Comparison of ENCODE assay signal across 22 mouse cellular contexts in genomic region chr8:13660323-13660722, GRCm38 (mm10). TPM values are rescaled to one million over a fixed set of nuclear protein-coding genes. Genes with fewer than 3 reads are reported as not detected.
DNase-seq lines count a peak whose midpoint lies in the region; ATAC-seq and TF ChIP-seq lines count a peak whose summit lies in the region.
"Had no signal": no experiment of that assay in that cellular context is flagged by ENCODE, and none has a peak within 500 bp of the region (broad histone marks: within the 10 kb centered on the region; RNA-seq: fewer than 3 reads in every experiment).

No protein-coding gene starts in this region.

- peak overlapping the region; percentile 1; the same call in 1 of the 2 replicates for H3K9ac ChIP-seq in stomach, embryonic 16.5 days (ENCODE audit: low read length)
- H3K9ac ChIP-seq: liver, embryonic 14.5 days; neural tube, embryonic 15.5 days had no signal

- 66% methylated on average over 13 of the region's 13 CpGs for WGBS in spleen, adult 2 months
- 70% methylated on average over 13 of the region's 13 CpGs for WGBS in stomach, embryonic 16.5 days

- H3K36me3 ChIP-seq in spleen, adult 2 months (ENCODE audit: control insufficient read depth, insufficient read depth, low read length) = peaks cover 4% of the 10 kb centered on the region; the same call in 1 of the 2 replicates
- H3K36me3 ChIP-seq in stomach, embryonic 16.5 days (ENCODE audit: control insufficient read depth, insufficient read depth, low read length) = no peaks in the 10 kb centered on the region
- H3K36me3 ChIP-seq: G1E; hindbrain, embryonic 10.5 days; neural tube, embryonic 15.5 days had no signal

- DNase-seq in gastrocnemius, adult 2 months = peak; percentile 12
- no peak for DNase-seq in gastrocnemius, postnatal 36 days
- DNase-seq in spleen, adult 2 months (ENCODE audit: low read depth in 1 of 2, low spot score in 2 of 2) = no peak
- DNase-seq in spleen, postnatal 14 days (ENCODE audit: low spot score in 2 of 2) = no peak
- no peak for DNase-seq in adrenal gland, postnatal 25 days
- no peak for DNase-seq in MN1 (ENCODE audit: low spot score)
- DNase-seq: adrenal gland, postnatal 36 days; cerebellum, adult 11 months; kidney, postnatal 14 days; left cerebral cortex, postnatal 4 days; right cerebral cortex, adult 18-20 months; thymus, adult 2 months had no signal

- no peaks in the 10 kb centered on the region for H3K9me3 ChIP-seq in stomach, embryonic 16.5 days (replicated peaks; ENCODE audit: control insufficient read depth, low read length)
- H3K9me3 ChIP-seq: G1E; hindbrain, embryonic 10.5 days; neural tube, embryonic 15.5 days had no signal

- H3K4me3 ChIP-seq in gastrocnemius, adult 2 months = no peak overlapping the region
- no peak overlapping the region for H3K4me3 ChIP-seq in spleen, adult 2 months (ENCODE audit: extremely low read depth, insufficient read depth, insufficient read length)
- H3K4me3 ChIP-seq in stomach, embryonic 16.5 days (replicated peaks; ENCODE audit: low read length) = no peak overlapping the region
- H3K4me3 ChIP-seq: hindbrain, embryonic 10.5 days; neural tube, embryonic 15.5 days had no signal

- peaks cover 3% of the 10 kb centered on the region for H3K4me1 ChIP-seq in spleen, adult 2 months (ENCODE audit: control insufficient read depth, insufficient read depth, insufficient read length)
- peaks cover 6% of the 10 kb centered on the region; the same call in 1 of the 2 replicates for H3K4me1 ChIP-seq in stomach, embryonic 16.5 days (ENCODE audit: control insufficient read depth, insufficient read depth, low read length)

- no peaks in the 10 kb centered on the region for H3K27me3 ChIP-seq in spleen, adult 2 months (ENCODE audit: control insufficient read depth, insufficient read depth, low read length)
- no peaks in the 10 kb centered on the region for H3K27me3 ChIP-seq in stomach, embryonic 16.5 days (ENCODE audit: control insufficient read depth, insufficient read depth, low read length)
- H3K27me3 ChIP-seq: neural tube, embryonic 15.5 days had no signal

- ATAC-seq in inflammation-experienced regulatory T-cells, adult 6 months = peak; percentile 85
- ATAC-seq in stomach, embryonic 16.5 days (ENCODE audit: insufficient read depth, low FRiP score) = no peak
- ATAC-seq: forebrain, embryonic 16.5 days; intestine, embryonic 16.5 days had no signal

- H3K27ac ChIP-seq in gastrocnemius, adult 2 months = peak overlapping the region; percentile 38; the same call in 1 of the 2 replicates
- H3K27ac ChIP-seq in spleen, adult 2 months (ENCODE audit: insufficient read depth, low read length) = 0 out of 2 replicates have a peak overlapping the region, but pooled peaks have one; percentile 14
- no peak overlapping the region for H3K27ac ChIP-seq in stomach, embryonic 16.5 days (ENCODE audit: low read length)
- H3K27ac ChIP-seq: liver, embryonic 14.5 days; neural tube, embryonic 15.5 days had no signal

- no peak overlapping the region for H3K4me2 ChIP-seq in stomach, embryonic 16.5 days (ENCODE audit: low read depth, low read length)
- H3K4me2 ChIP-seq: neural tube, embryonic 15.5 days had no signal

- TF ChIP-seq CTCF in gastrocnemius, adult 2 months (IDR thresholded peaks at IDR 0.05) = no peak
- no peak for TF ChIP-seq CTCF in spleen, adult 2 months (IDR thresholded peaks at IDR 0.05; ENCODE audit: extremely low read depth, insufficient read depth, insufficient read length, insufficient replicate concordance)

- TF ChIP-seq POLR2A in spleen, adult 2 months (IDR thresholded peaks at IDR 0.05; ENCODE audit: low read depth, low read length) = no peak

- intact Hi-C loops in gastrocnemius, adult 2 months (cut with DNase I) = no loop called here
- intact Hi-C loops in gastrocnemius, postnatal 36 days (cut with DNase I) = no loop called here

RNA-seq across cellular contexts. Expression of gene Rasa3, which starts 17.1 kb away (rescaled TPM):
- total RNA-seq in gastrocnemius, adult 2 months (2021) = 10 to 100 TPM in 1 of 2 experiments, 1 to 10 TPM in 1; 5.9 to 10.5 TPM
- total RNA-seq in gastrocnemius, postnatal 36 days (2021) = 10 to 100 TPM in 1 of 2 experiments, 1 to 10 TPM in 1; 7.5 to 11.8 TPM
- polyA plus RNA-seq in spleen, adult 2 months (2012; rRNA removed) = 98.7 and 123 TPM in 2 replicates
- 100 to 1,000 TPM in 1 of 3 experiments, 10 to 100 TPM in 2; 96.4 to 121 (median 96.5) TPM for polyA plus RNA-seq in inflammation-experienced regulatory T-cells, adult 6 months (2017; shearing (Covaris generic))
- polyA plus RNA-seq in stomach, embryonic 16.5 days (2015; fragmentation: Nextera tagmentation; extraction: Ambion mirVana) = 30.9 and 35.5 TPM in 2 replicates
- total RNA-seq in adrenal gland, postnatal 25 days (2021) = 39.2 and 63.9 TPM in 2 replicates

RNA-seq across cellular contexts. Expression of gene Cfap97d2, which starts 45.4 kb away (rescaled TPM):
- not detected for total RNA-seq in gastrocnemius, adult 2 months (2021)
- total RNA-seq in gastrocnemius, postnatal 36 days (2021) = not detected
- 0.11 and 0.12 TPM in 2 replicates for polyA plus RNA-seq in spleen, adult 2 months (2012; rRNA removed)
- not detected for polyA plus RNA-seq in inflammation-experienced regulatory T-cells, adult 6 months (2017; shearing (Covaris generic))
- 0.05 and 0.42 TPM in 2 replicates for polyA plus RNA-seq in stomach, embryonic 16.5 days (2015; fragmentation: Nextera tagmentation; extraction: Ambion mirVana)
- not detected in 2 replicates for total RNA-seq in adrenal gland, postnatal 25 days (2021)
- total RNA-seq: common myeloid progenitor, adult 5-6 weeks; gastrocnemius, postnatal 4 days had no signal
- polyA plus RNA-seq: G1E; thymus, adult 2 months had no signal
